Mouse (Mus musculus): Measurements from ENCODE around the gene Cyp8b1. TPM values are rescaled to one million over a fixed set of nuclear protein-coding genes. Genes with fewer than 3 reads are reported as not detected.

Gene Cyp8b1
- polyA plus RNA-seq, 1 experiment = not detected

- no peaks in the 10 kb centered on the region; the same call in 1 of the 2 replicates for H3K4me1 ChIP-seq (ENCODE audit: control insufficient read depth, insufficient read depth, insufficient read length, low read length)
- no peak overlapping the region for H3K4me3 ChIP-seq (ENCODE audit: insufficient read depth, low read depth, low read length)
- no peak overlapping the region for H3K27ac ChIP-seq (replicated peaks; ENCODE audit: low read depth, low read length)
These were observed 34.1 kb downstream of the Cyp8b1 start for GRCm38 (mm10) chr9:121882015-121882457.

DNA sequence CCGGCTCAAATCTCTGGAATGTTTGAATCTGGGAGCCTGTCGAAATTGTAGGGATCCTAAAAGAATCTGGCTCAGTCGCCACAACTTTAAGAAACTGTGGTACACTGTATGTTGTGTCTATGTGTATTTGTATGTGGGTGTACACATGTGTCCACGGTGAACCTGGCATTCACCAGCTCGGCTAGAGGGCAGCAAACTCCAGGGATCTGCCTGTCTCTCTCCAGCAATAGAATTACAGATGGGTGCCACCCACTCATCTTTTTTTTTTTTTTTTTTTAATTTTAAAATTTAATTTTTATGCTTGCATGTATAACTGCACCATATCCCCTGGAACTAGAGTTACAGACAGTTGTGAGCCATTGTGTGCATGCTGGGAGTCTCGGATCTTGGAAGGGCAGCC lies 34.8 kb downstream of the Cyp8b1 start:
- Histone ChIP-seq H3K4me3 (ENCODE audit: insufficient read depth, low read depth, low read length) (no peak overlapping the region), H3K27ac (replicated peaks; ENCODE audit: low read depth, low read length) (no peak overlapping the region), H3K4me1 (ENCODE audit: control insufficient read depth, insufficient read depth, insufficient read length, low read length) (no peaks in the 10 kb centered on the region; the same call in 1 of the 2 replicates)

DNA sequence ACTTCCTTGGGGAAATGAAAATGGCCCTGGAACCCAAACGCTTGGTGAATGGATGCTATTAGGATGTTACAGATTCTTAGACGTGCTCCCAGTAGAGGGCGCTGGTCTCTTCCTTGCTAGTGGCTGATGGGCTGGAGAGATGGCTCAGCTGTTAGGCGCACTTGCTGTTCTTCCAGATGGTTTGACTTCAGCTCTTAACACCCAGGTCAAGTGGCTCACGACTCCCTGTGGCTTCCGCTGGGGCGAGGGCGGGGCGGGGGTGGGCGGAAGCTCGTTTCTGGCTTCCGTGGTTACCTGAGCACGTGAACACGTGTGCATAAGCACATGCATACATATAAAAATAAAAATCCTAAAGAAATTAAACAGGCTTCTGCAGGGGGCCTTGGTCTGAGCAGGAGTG lies 35.3 kb downstream of the Cyp8b1 start:
- H3K4me1 ChIP-seq (ENCODE audit: control insufficient read depth, insufficient read depth, insufficient read length, low read length) = no peaks in the 10 kb centered on the region; the same call in 1 of the 2 replicates
- no peak overlapping the region for H3K27ac ChIP-seq (replicated peaks; ENCODE audit: low read depth, low read length)
- H3K4me3 ChIP-seq (ENCODE audit: insufficient read depth, low read depth, low read length) = no peak overlapping the region

DNA sequence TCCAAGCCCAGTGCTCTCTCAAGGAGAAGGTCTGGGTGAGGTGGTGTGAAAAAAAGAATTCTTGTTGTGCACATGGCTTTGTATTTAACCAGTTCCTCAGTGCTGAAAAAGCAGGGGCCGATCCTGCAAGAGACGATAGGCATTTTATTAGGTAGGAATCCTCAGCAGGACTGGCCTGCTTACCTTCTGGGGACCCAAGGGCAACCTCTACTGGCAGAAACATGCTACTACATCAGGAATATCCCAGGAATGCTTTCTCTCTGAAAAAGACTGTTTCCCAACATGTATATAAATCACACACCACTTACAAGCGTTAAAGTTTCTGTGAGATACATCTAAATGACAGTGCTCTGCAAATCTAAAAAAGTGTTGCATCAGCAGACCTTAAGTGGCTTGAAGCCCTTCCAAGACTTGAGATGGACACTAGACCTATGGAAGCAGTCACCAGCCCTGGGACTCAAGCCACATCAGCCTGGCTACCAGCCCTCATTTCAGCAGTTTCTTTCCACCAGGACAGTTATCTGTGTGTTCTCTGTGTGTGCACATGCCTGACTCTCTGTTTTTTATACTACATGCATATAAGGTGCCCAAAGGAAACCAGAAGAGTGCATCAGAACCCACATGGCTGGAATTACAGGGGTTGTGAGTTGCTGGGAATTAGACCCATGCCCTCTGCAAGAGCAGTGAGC lies 38.9 kb downstream of the Cyp8b1 start:
- no peak overlapping the region for H3K4me3 ChIP-seq (ENCODE audit: insufficient read depth, low read depth, low read length)
- no peak overlapping the region for H3K27ac ChIP-seq (replicated peaks; ENCODE audit: low read depth, low read length)
- no peaks in the 10 kb centered on the region; the same call in 1 of the 2 replicates for H3K4me1 ChIP-seq (ENCODE audit: control insufficient read depth, insufficient read depth, insufficient read length, low read length)

DNA sequence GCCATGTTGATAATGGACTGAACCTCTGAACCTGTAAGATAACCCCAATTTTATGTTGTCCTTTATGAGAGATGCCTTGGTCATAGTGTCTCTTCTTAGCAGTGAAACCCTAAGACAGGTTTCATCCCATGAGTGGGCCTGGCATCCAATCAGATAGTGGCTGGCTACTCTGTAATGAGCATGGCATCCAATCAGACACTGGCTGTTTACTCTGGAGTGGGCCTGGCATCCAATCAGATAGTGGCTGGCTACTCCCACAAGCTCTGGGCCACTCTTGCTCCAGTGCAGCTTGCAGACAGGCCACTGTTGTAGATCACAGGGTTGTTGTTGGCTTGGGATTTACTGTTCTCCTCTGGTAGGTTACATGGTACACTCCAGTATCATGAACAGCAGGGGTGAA lies 42.5 kb downstream of the Cyp8b1 start:
- no peak overlapping the region for H3K27ac ChIP-seq (replicated peaks; ENCODE audit: low read depth, low read length)
- no peak overlapping the region for H3K4me3 ChIP-seq (ENCODE audit: insufficient read depth, low read depth, low read length)
- H3K4me1 ChIP-seq (ENCODE audit: control insufficient read depth, insufficient read depth, insufficient read length, low read length) = no peaks in the 10 kb centered on the region

DNA sequence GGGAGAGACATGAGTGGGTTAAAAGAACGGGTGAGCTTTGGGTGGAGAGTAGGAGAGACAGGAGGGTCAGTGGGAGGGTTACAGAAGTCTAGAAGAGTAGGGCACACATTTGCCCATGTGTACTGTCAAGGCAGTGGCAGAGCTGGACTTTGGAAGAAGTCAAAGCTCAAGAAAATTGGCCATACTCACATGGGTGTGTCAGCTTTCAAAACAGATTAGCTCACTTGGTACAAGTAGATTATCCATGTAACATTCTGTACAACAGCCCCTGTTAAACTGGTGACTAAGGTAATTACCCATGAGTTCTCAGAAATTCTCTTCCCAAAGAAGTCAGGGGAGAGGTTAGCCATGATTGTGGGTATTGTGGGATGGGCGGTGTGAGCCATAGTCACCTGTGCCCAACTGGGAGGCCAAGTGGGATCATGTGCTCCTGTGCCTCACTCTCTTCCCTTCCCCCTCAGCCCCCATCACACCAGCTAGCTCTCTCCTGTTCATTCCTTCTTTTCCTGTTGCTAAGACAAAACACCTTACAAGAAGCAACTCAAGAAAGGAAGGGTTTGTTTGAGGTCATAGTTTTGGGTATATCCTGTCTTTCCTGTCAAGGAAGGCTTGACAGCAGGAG lies 43.9 kb downstream of the Cyp8b1 start:
- H3K27ac ChIP-seq (replicated peaks; ENCODE audit: low read depth, low read length) = no peak overlapping the region
- H3K4me1 ChIP-seq (ENCODE audit: control insufficient read depth, insufficient read depth, insufficient read length, low read length) = no peaks in the 10 kb centered on the region

GRCm38 (mm10) chr9:121869973-121870515 lies 46.1 kb downstream of the Cyp8b1 start:
- H3K27ac ChIP-seq (replicated peaks; ENCODE audit: low read depth, low read length) = no peak overlapping the region
- no peak overlapping the region for H3K4me3 ChIP-seq (ENCODE audit: insufficient read depth, low read depth, low read length)
- no peaks in the 10 kb centered on the region for H3K4me1 ChIP-seq (ENCODE audit: control insufficient read depth, insufficient read depth, insufficient read length, low read length)

More for the DNA sequence above, 43.9 kb downstream of the Cyp8b1 start:
- H3K4me3 ChIP-seq (ENCODE audit: insufficient read depth, low read depth, low read length) = no peak overlapping the region

GRCm38 (mm10) chr9:121869432-121869831 lies 46.7 kb downstream of the Cyp8b1 start:
- no peak overlapping the region for H3K27ac ChIP-seq (replicated peaks; ENCODE audit: low read depth, low read length)
- H3K4me3 ChIP-seq (ENCODE audit: insufficient read depth, low read depth, low read length) = no peak overlapping the region
- no peaks in the 10 kb centered on the region for H3K4me1 ChIP-seq (ENCODE audit: control insufficient read depth, insufficient read depth, insufficient read length, low read length)

GRCm38 (mm10) chr9:121868236-121868635 lies 47.9 kb downstream of the Cyp8b1 start:
- no peak overlapping the region for H3K4me3 ChIP-seq (ENCODE audit: insufficient read depth, low read depth, low read length)
- no peak overlapping the region for H3K27ac ChIP-seq (replicated peaks; ENCODE audit: low read depth, low read length)

DNA sequence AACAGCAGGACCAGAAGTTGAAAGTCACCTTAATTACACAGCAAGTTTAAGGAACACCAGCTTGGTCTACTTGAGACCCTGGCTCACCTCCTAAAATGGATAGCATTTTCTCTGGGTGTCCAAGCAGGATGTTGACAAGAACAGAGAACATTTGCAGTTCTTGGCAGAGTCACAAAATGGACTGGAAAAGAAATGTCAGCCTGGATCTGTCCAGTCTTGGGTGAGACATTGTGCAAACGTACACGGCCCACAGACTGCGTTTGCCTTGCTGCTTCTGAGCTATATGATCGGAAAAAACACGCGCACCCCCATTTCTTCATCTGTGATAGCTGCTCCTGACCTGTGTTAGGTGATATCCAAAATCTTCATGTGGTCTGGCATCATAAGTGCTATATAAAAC lies 48.5 kb downstream of the Cyp8b1 start:
- no peak overlapping the region for H3K4me3 ChIP-seq (ENCODE audit: insufficient read depth, low read depth, low read length)
- no peaks in the 10 kb centered on the region for H3K4me1 ChIP-seq (ENCODE audit: control insufficient read depth, insufficient read depth, insufficient read length, low read length)
- H3K27ac ChIP-seq (replicated peaks; ENCODE audit: low read depth, low read length) = no peak overlapping the region

More at GRCm38 (mm10) chr9:121868236-121868635, 47.9 kb downstream of the Cyp8b1 start:
- H3K4me1 ChIP-seq (ENCODE audit: control insufficient read depth, insufficient read depth, insufficient read length, low read length) = no peaks in the 10 kb centered on the region

GRCm38 (mm10) chr9:121865425-121866008 lies 50.6 kb downstream of the Cyp8b1 start:
- Histone ChIP-seq H3K27ac (replicated peaks; ENCODE audit: low read depth, low read length) (no peak overlapping the region), H3K4me1 (ENCODE audit: control insufficient read depth, insufficient read depth, insufficient read length, low read length) (no peaks in the 10 kb centered on the region), H3K4me3 (ENCODE audit: insufficient read depth, low read depth, low read length) (no peak overlapping the region)

- H3K27ac ChIP-seq (replicated peaks; ENCODE audit: low read depth, low read length) = no peak overlapping the region
- no peaks in the 10 kb centered on the region for H3K4me1 ChIP-seq (ENCODE audit: control insufficient read depth, insufficient read depth, insufficient read length, low read length)
- no peak overlapping the region for H3K4me3 ChIP-seq (ENCODE audit: insufficient read depth, low read depth, low read length)
These were observed 51.3 kb downstream of the Cyp8b1 start for GRCm38 (mm10) chr9:121864837-121865236.

Other genes with a start within 250 kb of the Cyp8b1 start
- 2.1 and 2.8 TPM in 2 replicates for gene Sec22c, start 210.8 kb downstream of the Cyp8b1 start, polyA plus RNA-seq (2012; ENCODE audit: insufficient read depth, insufficient read length, missing spikeins)
- 149 and 182 TPM in 2 replicates for gene Ss18l2, start 206.0 kb downstream of the Cyp8b1 start, polyA plus RNA-seq (2012; ENCODE audit: insufficient read depth, insufficient read length, missing spikeins)
- 20.7 and 21.6 TPM in 2 replicates for gene Nktr, start 197.1 kb downstream of the Cyp8b1 start, polyA plus RNA-seq (2012; ENCODE audit: insufficient read depth, insufficient read length, missing spikeins)
- 8.7 and 10.4 TPM in 2 replicates for gene Zfp651, start 157.0 kb downstream of the Cyp8b1 start, polyA plus RNA-seq (2012; ENCODE audit: insufficient read depth, insufficient read length, missing spikeins)
- 1.4 and 2.2 TPM in 2 replicates for gene Klhl40, start 138.7 kb downstream of the Cyp8b1 start, polyA plus RNA-seq (2012; ENCODE audit: insufficient read depth, insufficient read length, missing spikeins)
- 1.7 and 2.4 TPM in 2 replicates for gene Hhatl, start 123.8 kb downstream of the Cyp8b1 start, polyA plus RNA-seq (2012; ENCODE audit: insufficient read depth, insufficient read length, missing spikeins)
- not detected in 2 replicates for gene Ccdc13, start 76.8 kb downstream of the Cyp8b1 start, polyA plus RNA-seq (2012; ENCODE audit: insufficient read depth, insufficient read length, missing spikeins)
- 439 and 453 TPM in 2 replicates for gene Higd1a, start 57.9 kb downstream of the Cyp8b1 start, polyA plus RNA-seq (2012; ENCODE audit: insufficient read depth, insufficient read length, missing spikeins)
- gene Ackr2, start 17.9 kb downstream of the Cyp8b1 start, polyA plus RNA-seq (2012; ENCODE audit: insufficient read depth, insufficient read length, missing spikeins) = 1.5 TPM in 1 of 2 replicates, not detected in the other
- gene Fam198a, start 34.7 kb upstream of the Cyp8b1 start, polyA plus RNA-seq (2012; ENCODE audit: insufficient read depth, insufficient read length, missing spikeins) = 0.28 TPM in 1 of 2 replicates, not detected in the other
- gene Pomgnt2, start 80.8 kb upstream of the Cyp8b1 start, polyA plus RNA-seq (2012; ENCODE audit: insufficient read depth, insufficient read length, missing spikeins) = 4.0 and 6.3 TPM in 2 replicates
- gene Snrk, start 201.0 kb upstream of the Cyp8b1 start, polyA plus RNA-seq (2012; ENCODE audit: insufficient read depth, insufficient read length, missing spikeins) = 78.1 and 111 TPM in 2 replicates